Mouse (Mus musculus): Measurements from ENCODE around the gene Vmn2r44. TPM values are rescaled to one million over a fixed set of nuclear protein-coding genes. Genes with fewer than 3 reads are reported as not detected.
"Not testable (repeated sequence)": the region's sequence is repeated elsewhere in the genome, so short reads cannot be mapped to it uniquely, and the experiment has no call there.

Vmn2r44 gene
- not detected in 2 replicates for polyA plus RNA-seq (2016; fragmentation: Nextera tagmentation; extraction: Ambion mirVana)

GRCm38 (mm10) chr7:8383233-8383632, at the start of gene Vmn2r44:
Gene Vmn2r44 (minus strand): TSS chr7:8383333.
- not testable (repeated sequence) for H3K9me3 ChIP-seq; H3K27me3 ChIP-seq (ENCODE audit: poor library complexity, severe bottlenecking); H3K36me3 ChIP-seq (replicated peaks); DNase-seq (ENCODE audit: extremely low spot score, low spot score); H3K4me3 ChIP-seq; H3K27ac ChIP-seq; H3K4me1 ChIP-seq

- not testable (repeated sequence) for H3K4me3 ChIP-seq; H3K27ac ChIP-seq; H3K9me3 ChIP-seq; H3K27me3 ChIP-seq (ENCODE audit: poor library complexity, severe bottlenecking); DNase-seq (ENCODE audit: extremely low spot score, low spot score); H3K4me1 ChIP-seq; H3K36me3 ChIP-seq (replicated peaks)
- 91% methylated on average over 11 of the region's 11 CpGs for WGBS
Measured at GRCm38 (mm10) chr7:8357879-8358278, 25.3 kb downstream of the Vmn2r44 start.

Other genes with a start within 250 kb of the Vmn2r44 start
- gene Vmn2r41, start 221.7 kb downstream of the Vmn2r44 start, polyA plus RNA-seq (2016; fragmentation: Nextera tagmentation; extraction: Ambion mirVana): not detected in 2 replicates
- not detected in 2 replicates for gene Vmn2r42, start 183.0 kb downstream of the Vmn2r44 start, polyA plus RNA-seq (2016; fragmentation: Nextera tagmentation; extraction: Ambion mirVana)
- not detected in 2 replicates for gene Vmn2r43, start 122.7 kb downstream of the Vmn2r44 start, polyA plus RNA-seq (2016; fragmentation: Nextera tagmentation; extraction: Ambion mirVana)
- not detected in 2 replicates for gene Vmn2r45, start 105.7 kb upstream of the Vmn2r44 start, polyA plus RNA-seq (2016; fragmentation: Nextera tagmentation; extraction: Ambion mirVana)

Measured in forebrain, embryonic 10.5 days (tissue).